Mouse (Mus musculus) neural tube, embryonic 12.5 days (tissue): ENCODE data around the gene Nlrx1. TPM values are rescaled to one million over a fixed set of nuclear protein-coding genes. Genes with fewer than 3 reads are reported as not detected.

Experiments
- ATAC-seq: fragments of 200-750 bp; cut with Nextera tagmentation; 2 replicates; pipeline ENCODE4 v1.8.0; 2017; ENCODE audit warnings: low read depth, mild to moderate bottlenecking, moderate TSS enrichment, moderate library complexity; ENCODE audit not compliant: low FRiP score
- H3K27ac ChIP-seq: fragments of 300-500 bp; sonication (generic); 2 replicates; pipeline ENCODE4 v1.5.1; 2016
- H3K27me3 ChIP-seq: fragments of 300-500 bp; sonication (generic); replicated peaks from 2 replicates; pipeline ENCODE4 v1.6.1; 2016; ENCODE audit warnings: mild to moderate bottlenecking
- H3K36me3 ChIP-seq: fragments of 300-500 bp; sonication (generic); 2 replicates; pipeline ENCODE4 v1.6.1; 2016; ENCODE audit warnings: mild to moderate bottlenecking
- H3K4me1 ChIP-seq: fragments of 300-500 bp; sonication (generic); 2 replicates; pipeline ENCODE4 v1.6.1; 2016
- H3K4me2 ChIP-seq: fragments of 300-500 bp; sonication (generic); replicated peaks from 2 replicates; pipeline ENCODE4 v1.6.1; 2016; ENCODE audit warnings: mild to moderate bottlenecking
- H3K4me3 ChIP-seq: fragments of 300-500 bp; sonication (generic); 2 replicates; pipeline ENCODE4 v1.5.1; 2016
- H3K9ac ChIP-seq: fragments of 300-500 bp; sonication (generic); 2 replicates; pipeline ENCODE4 v1.6.1; 2016; ENCODE audit warnings: mild to moderate bottlenecking
- H3K9me3 ChIP-seq: fragments of 300-500 bp; sonication (generic); 2 replicates; pipeline ENCODE4 v1.6.1; 2016; ENCODE audit warnings: mild to moderate bottlenecking
- whole genome bisulfite sequencing: fragments of 180-500 bp; shearing (Covaris S2); methylation state at CpG from one replicate; pipeline ENCODE4 v1.1.7; 2016; 5-methylcytosine and 5-hydroxymethylcytosine counted together
- polyA plus RNA-seq: library from polyadenylated mRNA; unstranded; fragments of >200 nt; fragmentation: Nextera tagmentation; extraction: Ambion mirVana; gene quantifications from 2 replicates; pipeline ENCODE4 v1.2.1, GENCODE M21; 2016

The Nlrx1 gene
- polyA plus RNA-seq, 1 experiment from 2014 or later: 3.8 TPM

DNA sequence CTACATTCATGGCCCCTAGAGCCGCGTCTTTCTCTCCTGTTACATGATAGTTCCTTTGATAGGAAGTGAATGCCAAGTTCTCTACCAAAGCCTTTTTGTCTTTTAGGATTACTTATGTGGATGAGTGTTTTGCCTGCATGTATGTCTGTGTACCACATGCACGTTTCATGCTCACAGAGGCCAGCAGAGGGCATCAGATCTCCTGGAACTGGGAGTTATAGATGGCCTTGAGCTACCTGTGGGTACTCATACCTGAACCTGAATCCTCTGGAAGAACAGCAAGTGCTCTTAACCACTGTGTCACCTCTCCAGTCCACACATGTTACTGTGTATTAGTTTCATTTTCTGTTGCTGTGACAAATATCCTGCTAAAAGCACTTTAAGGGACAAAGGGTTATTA is 24.1 kb upstream of the Nlrx1 start:
- Histone ChIP-seq H3K36me3 (peaks cover 62% of the 10 kb centered on the region), H3K27ac (no peak overlapping the region), H3K9ac (no peak overlapping the region), H3K27me3 (peaks cover 6% of the 10 kb centered on the region; the same call in 1 of the 2 replicates), H3K4me2 (no peak overlapping the region), H3K9me3 (no peaks in the 10 kb centered on the region), H3K4me1 (peaks cover 18% of the 10 kb centered on the region), H3K4me3 (no peak overlapping the region)
- no peak for ATAC-seq
- 72% methylated on average over 3 of the region's 3 CpGs for WGBS

DNA sequence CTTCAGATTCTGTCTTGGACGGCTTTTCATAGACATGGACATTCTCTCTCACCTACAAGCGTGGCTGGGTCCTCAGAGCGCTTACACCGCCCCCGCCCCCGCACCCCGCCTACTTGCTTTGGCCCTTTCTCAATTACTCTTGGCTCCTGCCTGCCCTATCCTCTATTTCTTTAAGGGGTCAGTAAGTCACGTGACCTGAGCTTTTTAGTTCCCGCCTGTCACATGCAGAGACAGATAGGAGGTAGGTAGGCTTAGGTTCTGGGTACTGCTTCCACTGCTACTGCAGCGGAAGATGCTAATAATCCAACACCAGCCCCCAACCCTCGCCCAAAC is 20.5 kb upstream of the Nlrx1 start:
- H3K27me3 ChIP-seq: peaks cover 14% of the 10 kb centered on the region
- peaks cover 35% of the 10 kb centered on the region for H3K4me1 ChIP-seq
- no peak overlapping the region for H3K27ac ChIP-seq
- H3K4me2 ChIP-seq: peak overlapping the region; percentile 76
- H3K4me3 ChIP-seq: no peak overlapping the region
- H3K9ac ChIP-seq: no peak overlapping the region
- H3K36me3 ChIP-seq: peaks cover 31% of the 10 kb centered on the region
- no peak for ATAC-seq
- 6% methylated on average over 11 of the region's 11 CpGs for WGBS
- H3K9me3 ChIP-seq: no peaks in the 10 kb centered on the region

DNA sequence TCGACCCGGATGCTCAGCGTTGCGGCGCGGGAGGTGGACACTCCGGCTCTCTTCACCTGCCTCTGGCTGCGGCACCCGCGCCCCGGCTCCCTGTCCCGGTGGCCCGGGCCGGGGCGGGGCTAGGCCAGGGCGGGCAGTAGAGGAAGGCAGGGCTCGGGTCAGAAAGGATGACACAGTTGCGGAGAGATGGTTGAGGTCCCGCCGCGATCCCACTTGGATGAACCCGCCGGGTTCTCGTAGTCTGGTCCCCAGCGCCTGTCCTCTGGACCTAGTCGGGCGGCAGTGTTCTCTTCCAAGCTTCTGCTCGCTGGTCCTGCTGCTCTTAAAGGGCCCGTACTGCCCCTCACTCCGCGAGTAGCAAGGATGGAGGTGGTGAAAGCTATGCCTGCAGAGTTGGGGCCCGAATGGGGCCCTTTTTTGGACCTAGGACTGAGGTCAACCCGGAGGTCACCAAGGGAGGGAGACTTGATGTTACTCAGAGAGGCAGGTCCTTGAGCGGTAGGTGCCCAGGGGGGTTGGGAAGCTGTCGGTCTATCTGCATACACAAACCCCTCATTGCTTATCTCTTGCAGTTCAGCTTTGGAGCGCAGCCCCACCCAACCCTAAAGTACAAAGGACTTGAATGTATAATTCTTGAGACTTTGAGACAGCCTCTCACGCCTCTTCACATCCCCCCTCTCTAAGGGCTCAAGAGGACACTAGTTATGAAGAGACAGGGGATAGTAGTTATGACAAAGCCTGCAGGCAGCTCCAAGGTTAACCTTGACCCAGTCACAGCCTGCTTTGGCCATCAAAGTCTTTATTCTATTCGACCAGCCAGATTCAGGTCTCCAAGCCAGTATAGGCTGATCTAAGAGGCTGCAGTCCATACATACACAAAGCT is 19.9 kb upstream of the Nlrx1 start, which contains the start of gene Abcg4:
Abcg4 (minus strand) TSS at position 540 of the 883 bp plus-strand sequence.
- H3K36me3 ChIP-seq: peaks cover 25% of the 10 kb centered on the region
- peak within 1 kb of the TSS; percentile 37; the same call in 1 of the 2 replicates for H3K27ac ChIP-seq
- peak within 1 kb of the TSS; percentile 76 for H3K4me2 ChIP-seq
- H3K4me3 ChIP-seq: peak within 1 kb of the TSS; percentile 73
- 1% methylated on average over 38 of the region's 38 CpGs for WGBS
- H3K9ac ChIP-seq: peak within 1 kb of the TSS; percentile 85
- no peaks in the 10 kb centered on the region for H3K9me3 ChIP-seq
- H3K27me3 ChIP-seq: peaks cover 14% of the 10 kb centered on the region
- H3K4me1 ChIP-seq: peaks cover 35% of the 10 kb centered on the region
- peak; percentile 68 for ATAC-seq

DNA sequence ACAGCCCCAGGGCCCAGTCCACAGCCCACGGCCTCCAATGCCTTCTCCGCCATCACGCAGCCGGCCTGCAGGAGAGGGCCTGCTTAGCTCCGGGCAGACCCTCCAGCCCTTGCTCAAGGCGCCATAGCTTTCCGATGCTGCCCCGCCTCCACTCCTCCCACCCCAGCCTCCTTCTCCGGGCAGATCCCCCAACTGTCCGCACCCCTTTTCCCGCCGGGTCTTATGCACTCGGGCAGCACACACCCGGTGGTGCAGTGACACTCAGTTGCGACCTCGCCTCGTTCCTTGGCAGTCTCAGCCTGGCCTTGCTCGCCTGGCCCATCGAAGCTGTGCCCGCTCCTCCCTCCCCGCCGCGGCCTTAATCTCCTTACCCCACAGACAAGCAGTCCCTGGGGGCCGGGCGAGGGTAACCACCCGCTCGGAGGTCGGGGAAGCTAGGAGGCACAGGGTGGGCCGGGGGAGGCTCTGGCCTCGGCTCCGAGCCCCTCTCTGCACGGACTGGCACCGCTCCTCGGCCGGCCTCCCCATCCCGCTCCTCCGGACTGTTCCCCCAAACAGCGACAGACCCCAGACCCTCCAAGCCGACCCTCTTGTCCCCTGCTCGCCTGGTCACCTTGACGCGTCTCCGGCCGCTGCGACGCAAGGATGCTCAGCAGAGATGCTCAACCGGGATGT is 19.1 kb upstream of the Nlrx1 start:
- H3K4me1 ChIP-seq: peaks cover 35% of the 10 kb centered on the region
- H3K4me3 ChIP-seq: peak overlapping the region; percentile 73
- peak overlapping the region; percentile 37; the same call in 1 of the 2 replicates for H3K27ac ChIP-seq
- no peaks in the 10 kb centered on the region for H3K9me3 ChIP-seq
- H3K4me2 ChIP-seq: peak overlapping the region; percentile 76
- peak; percentile 55 for ATAC-seq
- H3K36me3 ChIP-seq: peaks cover 17% of the 10 kb centered on the region
- H3K9ac ChIP-seq: peak overlapping the region; percentile 85
- peaks cover 14% of the 10 kb centered on the region for H3K27me3 ChIP-seq
- 1% methylated on average over 47 of the region's 47 CpGs for WGBS

DNA sequence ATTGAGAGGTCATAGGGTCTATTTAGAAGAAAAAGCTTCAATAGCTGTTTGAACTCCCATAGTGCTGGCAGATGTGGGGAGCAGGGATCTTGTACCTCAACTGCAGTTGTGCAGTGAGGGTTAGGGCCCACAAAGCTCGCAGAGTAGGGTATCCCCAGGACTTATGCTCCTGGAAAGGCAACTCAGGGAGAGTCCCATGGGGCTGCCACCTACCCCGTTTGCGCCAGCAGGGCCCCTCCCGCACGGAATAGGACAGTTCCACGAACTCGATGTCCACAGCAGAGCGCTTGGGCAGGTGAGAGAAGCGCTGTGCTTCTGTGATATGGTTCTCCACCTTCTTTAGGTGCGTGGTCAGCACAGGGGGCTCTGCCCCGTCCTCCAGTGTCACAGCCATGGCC is 18.6 kb upstream of the Nlrx1 start:
- peaks cover 35% of the 10 kb centered on the region for H3K4me1 ChIP-seq
- H3K4me2 ChIP-seq: peak overlapping the region; percentile 76
- no peak overlapping the region for H3K27ac ChIP-seq
- peak overlapping the region; percentile 85 for H3K9ac ChIP-seq
- peaks cover 14% of the 10 kb centered on the region for H3K36me3 ChIP-seq
- H3K27me3 ChIP-seq: peaks cover 14% of the 10 kb centered on the region
- 0 out of 2 replicates have a peak, but pooled peaks have one; percentile 9 for ATAC-seq
- H3K9me3 ChIP-seq: no peaks in the 10 kb centered on the region
- WGBS: 5% methylated on average over 11 of the region's 11 CpGs
- peak overlapping the region; percentile 73 for H3K4me3 ChIP-seq

DNA sequence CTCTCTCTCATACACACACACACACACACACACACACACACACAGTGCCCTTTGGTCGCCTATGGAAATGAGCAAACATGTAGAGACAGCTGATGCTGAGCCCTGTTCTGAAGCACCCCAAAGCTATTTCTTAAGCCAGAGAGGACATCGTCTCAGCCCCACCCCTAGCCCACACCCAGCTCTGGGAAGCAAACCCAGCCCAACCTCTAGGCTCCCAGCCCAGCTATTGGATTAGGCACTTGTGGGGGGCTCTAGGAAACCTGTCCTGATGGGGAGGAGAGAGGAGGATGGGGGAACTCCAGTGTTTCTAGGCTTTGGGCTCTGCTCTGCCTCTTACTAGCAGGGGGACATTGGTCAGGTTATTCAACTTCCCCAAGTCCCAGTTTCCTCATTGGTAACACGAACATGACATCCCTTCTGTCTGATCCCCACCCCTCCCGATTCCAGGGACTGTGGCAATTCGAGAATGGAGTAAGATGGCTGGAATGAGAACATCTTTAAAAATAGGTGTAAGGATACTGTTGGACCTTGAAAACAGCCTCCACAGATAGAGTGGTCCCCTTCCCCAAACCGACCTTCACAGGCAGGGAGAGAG is 18.0 kb upstream of the Nlrx1 start:
- H3K27ac ChIP-seq: no peak overlapping the region
- peaks cover 14% of the 10 kb centered on the region for H3K27me3 ChIP-seq
- peaks cover 15% of the 10 kb centered on the region for H3K36me3 ChIP-seq
- peak overlapping the region; percentile 76 for H3K4me2 ChIP-seq
- no peak overlapping the region for H3K4me3 ChIP-seq
- H3K9ac ChIP-seq: peak overlapping the region; percentile 85
- peaks cover 35% of the 10 kb centered on the region for H3K4me1 ChIP-seq
- 15% methylated on average over 6 of the region's 6 CpGs for WGBS
- no peak for ATAC-seq
- no peaks in the 10 kb centered on the region for H3K9me3 ChIP-seq

DNA sequence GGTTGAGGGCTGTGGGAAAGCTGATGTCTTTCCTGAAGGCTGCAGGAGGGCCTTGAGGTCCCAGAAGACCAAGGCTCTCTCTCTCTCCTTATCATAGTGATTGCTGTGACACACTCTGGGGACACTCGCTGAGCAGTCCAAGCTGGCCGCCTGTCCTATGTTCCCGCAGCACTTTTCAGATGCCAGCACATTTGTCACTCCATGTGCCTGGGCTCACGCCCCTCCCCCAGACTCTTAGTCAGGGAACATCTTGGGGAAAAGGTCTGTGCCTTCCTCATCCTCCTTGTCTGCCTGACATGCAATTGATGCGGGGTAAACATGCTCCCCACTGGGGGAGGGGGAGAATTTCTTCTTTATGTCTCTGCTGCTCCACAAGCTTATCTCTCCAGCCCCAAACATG is 14.8 kb upstream of the Nlrx1 start:
- Histone ChIP-seq H3K4me3 (no peak overlapping the region), H3K27me3 (peaks cover 8% of the 10 kb centered on the region; the same call in 1 of the 2 replicates), H3K36me3 (peaks cover 31% of the 10 kb centered on the region), H3K4me1 (peaks cover 23% of the 10 kb centered on the region), H3K4me2 (no peak overlapping the region), H3K9me3 (no peaks in the 10 kb centered on the region), H3K9ac (no peak overlapping the region), H3K27ac (no peak overlapping the region)
- no peak for ATAC-seq
- 76% methylated on average over 5 of the region's 5 CpGs for WGBS

DNA sequence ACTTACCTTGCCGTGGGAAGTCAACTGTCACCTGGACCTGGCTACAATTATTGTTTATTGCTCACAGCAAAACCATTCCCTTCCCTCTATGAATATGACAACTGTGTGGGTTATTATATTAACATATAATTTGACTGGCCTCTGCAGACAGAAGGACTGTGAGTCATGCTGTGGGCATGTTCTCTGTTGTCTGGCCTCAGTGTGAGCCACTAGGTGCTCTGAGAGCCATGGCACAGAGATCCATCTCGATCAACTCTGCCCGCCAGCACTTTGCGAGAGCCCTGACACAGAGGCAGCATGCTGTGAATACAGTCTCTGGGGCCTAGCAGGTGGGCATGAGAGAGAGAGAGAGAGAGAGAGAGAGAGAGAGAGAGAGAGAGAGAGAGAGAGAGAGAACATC is 1.6 kb upstream of the Nlrx1 start:
- H3K4me1 ChIP-seq: peaks cover 10% of the 10 kb centered on the region; the same call in 1 of the 2 replicates
- 87% methylated on average over 4 of the region's 4 CpGs for WGBS

DNA sequence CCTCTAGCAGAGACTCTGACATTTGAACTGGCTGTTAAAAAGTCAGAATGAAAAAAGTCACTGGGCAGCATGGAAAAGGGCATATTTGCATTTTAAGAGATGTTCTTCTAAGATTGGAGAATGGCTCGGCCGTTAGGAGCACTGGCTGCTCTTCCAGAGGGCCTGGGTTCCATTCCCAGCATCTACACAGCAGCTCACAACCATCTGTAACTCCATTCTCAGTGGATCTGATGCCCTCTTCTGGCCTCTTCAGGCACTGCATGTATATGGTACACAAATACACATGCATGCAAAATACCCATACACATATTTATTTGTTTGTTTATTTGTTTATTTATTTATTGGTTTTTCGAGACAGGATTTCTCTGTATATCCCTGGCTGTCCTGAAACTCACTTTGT is 678 bp upstream of the Nlrx1 start:
- Histone ChIP-seq H3K27me3 (no peaks in the 10 kb centered on the region), H3K4me3 (no peak overlapping the region), H3K9ac (no peak overlapping the region), H3K4me1 (peaks cover 10% of the 10 kb centered on the region; the same call in 1 of the 2 replicates), H3K27ac (no peak overlapping the region), H3K9me3 (no peaks in the 10 kb centered on the region), H3K4me2 (no peak overlapping the region), H3K36me3 (0 out of 2 replicates have a peak, but pooled peaks cover 1% of the 10 kb centered on the region)
- ATAC-seq: no peak
- WGBS: 82% methylated on average over 3 of the region's 3 CpGs

More for the DNA sequence above, 1.6 kb upstream of the Nlrx1 start:
- no peak overlapping the region for H3K4me2 ChIP-seq
- no peak overlapping the region for H3K27ac ChIP-seq
- no peaks in the 10 kb centered on the region for H3K9me3 ChIP-seq
- no peak overlapping the region for H3K9ac ChIP-seq
- H3K36me3 ChIP-seq: peaks cover 9% of the 10 kb centered on the region; the same call in 1 of the 2 replicates
- no peaks in the 10 kb centered on the region for H3K27me3 ChIP-seq
- H3K4me3 ChIP-seq: no peak overlapping the region
- ATAC-seq: no peak

DNA sequence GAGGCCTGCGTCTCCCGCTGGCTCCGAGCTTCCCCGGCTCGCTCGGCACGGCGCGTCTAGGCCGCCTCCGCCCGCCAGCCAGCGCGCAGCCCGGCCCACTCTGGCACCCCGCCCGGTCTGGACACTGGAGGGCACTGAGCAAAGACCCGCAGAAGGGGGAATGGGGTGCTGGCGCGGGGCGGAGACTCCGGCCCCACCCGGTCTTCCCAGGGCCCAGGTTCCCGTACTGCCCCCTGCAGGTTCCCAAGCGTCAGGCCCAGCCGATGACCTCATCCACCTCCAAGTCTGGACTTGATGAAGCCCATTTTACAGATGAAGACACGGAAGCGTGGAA is 405 bp downstream of the Nlrx1 start:
- Histone ChIP-seq H3K27ac (no peak overlapping the region), H3K27me3 (no peaks in the 10 kb centered on the region; the same call in 1 of the 2 replicates), H3K9ac (peak overlapping the region; percentile 68), H3K4me3 (peak overlapping the region; percentile 42), H3K4me1 (peaks cover 10% of the 10 kb centered on the region; the same call in 1 of the 2 replicates), H3K9me3 (no peaks in the 10 kb centered on the region), H3K4me2 (peak overlapping the region; percentile 75), H3K36me3 (no peaks in the 10 kb centered on the region)
- WGBS: 7% methylated on average over 28 of the region's 28 CpGs
- ATAC-seq: peak; percentile 84

DNA sequence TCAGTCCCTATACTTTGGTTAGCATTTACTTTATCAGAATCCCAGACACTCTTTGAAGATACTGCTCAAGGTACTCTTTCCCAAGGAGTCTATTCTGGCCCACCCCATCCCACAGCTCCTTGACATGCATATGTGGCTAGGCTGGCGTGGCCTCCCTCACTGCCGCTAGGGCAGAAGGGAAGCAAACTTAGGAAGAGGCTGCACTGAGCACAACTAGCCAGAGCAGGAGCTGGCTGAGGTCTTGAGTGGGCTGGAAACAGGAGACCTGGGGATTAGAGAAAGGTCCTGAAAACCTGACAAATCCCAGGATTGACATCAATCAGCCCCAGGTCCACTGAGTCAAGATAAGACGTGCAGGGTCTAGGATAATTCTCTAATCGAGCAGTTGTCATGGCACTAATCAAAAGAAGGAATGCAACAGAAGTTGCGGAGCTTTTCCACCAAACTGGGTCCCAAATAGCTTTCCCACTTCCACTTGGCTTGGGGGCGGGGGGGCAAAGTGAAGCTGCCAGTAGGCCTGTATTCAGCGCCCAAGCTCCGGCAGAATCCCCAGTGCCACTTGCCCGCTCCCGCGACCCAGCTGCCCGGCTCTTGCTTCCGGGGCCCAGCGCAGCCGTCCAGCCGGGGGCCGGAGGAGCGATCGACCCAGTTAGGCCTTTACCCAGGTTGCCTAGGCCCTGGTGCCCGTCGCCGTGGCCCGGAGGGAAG is 926 bp downstream of the Nlrx1 start:
- H3K27me3 ChIP-seq: no peaks in the 10 kb centered on the region; the same call in 1 of the 2 replicates
- peaks cover 10% of the 10 kb centered on the region; the same call in 1 of the 2 replicates for H3K4me1 ChIP-seq
- ATAC-seq: peak; percentile 43
- H3K9ac ChIP-seq: peak overlapping the region; percentile 68
- no peaks in the 10 kb centered on the region for H3K9me3 ChIP-seq
- no peaks in the 10 kb centered on the region for H3K36me3 ChIP-seq
- WGBS: 10% methylated on average over 23 of the region's 23 CpGs
- H3K27ac ChIP-seq: no peak overlapping the region
- peak overlapping the region; percentile 75 for H3K4me2 ChIP-seq
- peak overlapping the region; percentile 42 for H3K4me3 ChIP-seq
